Mouse (Mus musculus) kidney, postnatal 0 days (tissue): ENCODE data around the gene Cyp1a1. TPM values are rescaled to one million over a fixed set of nuclear protein-coding genes. Genes with fewer than 3 reads are reported as not detected.

Experiments
- ATAC-seq: fragments of 200-750 bp; cut with Nextera tagmentation; replicated peaks from 2 replicates; pipeline ENCODE4 v1.8.0; 2017; ENCODE audit warnings: low read depth, moderate number of reproducible peaks, moderate TSS enrichment, moderate library complexity; ENCODE audit not compliant: low FRiP score
- DNase-seq: peaks from one replicate; pipeline ENCODE4 v3.0.0-alpha.2; 2016; ENCODE audit warnings: low spot score
- H3K27ac ChIP-seq: fragments of 300-500 bp; sonication (generic); 2 replicates; pipeline ENCODE4 v1.5.1; 2014; ENCODE audit warnings: mild to moderate bottlenecking
- H3K27me3 ChIP-seq: fragments of 300-500 bp; sonication (generic); 2 replicates; pipeline ENCODE4 v1.6.1; 2014; ENCODE audit warnings: low read length, mixed read lengths; ENCODE audit not compliant: insufficient read depth
- H3K36me3 ChIP-seq: fragments of 300-500 bp; sonication (generic); 2 replicates; pipeline ENCODE4 v1.6.1; 2014; ENCODE audit warnings: low read length, mixed read lengths; ENCODE audit not compliant: insufficient read depth
- H3K4me1 ChIP-seq: fragments of 300-500 bp; sonication (generic); replicated peaks from 2 replicates; pipeline ENCODE4 v1.6.1; 2014; ENCODE audit warnings: antibody characterized with exemption, low read length, mixed read lengths; ENCODE audit not compliant: insufficient read depth
- H3K4me2 ChIP-seq: fragments of 300-500 bp; sonication (generic); 2 replicates; pipeline ENCODE4 v1.6.1; 2014; ENCODE audit warnings: mild to moderate bottlenecking, low read length, moderate library complexity, mixed read lengths
- H3K4me3 ChIP-seq: fragments of 300-500 bp; sonication (generic); replicated peaks from 2 replicates; pipeline ENCODE4 v1.5.1; 2014; ENCODE audit warnings: low read depth, low read length
- H3K9ac ChIP-seq: fragments of 300-500 bp; sonication (generic); 2 replicates; pipeline ENCODE4 v1.6.1; 2014; ENCODE audit warnings: low read depth, low read length
- H3K9me3 ChIP-seq: fragments of 300-500 bp; sonication (generic); replicated peaks from 2 replicates; pipeline ENCODE4 v1.6.1; 2016; ENCODE audit warnings: low read length, inconsistent platforms, mixed read lengths
- CTCF ChIP-seq: IDR thresholded peaks from 2 replicates; pipeline ENCODE4 v1.5.1; 2016; ENCODE audit warnings: antibody characterized with exemption, low read depth, mild to moderate bottlenecking, moderate library complexity
- WGBS: fragments of 180-500 bp; shearing (Covaris S2); extraction: QIAGEN DNeasy Blood & Tissue Kit; methylation state at CpG from one replicate; pipeline ENCODE4 v1.1.7; 2014; 5-methylcytosine and 5-hydroxymethylcytosine counted together
- polyA plus RNA-seq: library from polyadenylated mRNA; unstranded; fragments of >200 nt; fragmentation: Nextera tagmentation; extraction: Ambion mirVana; gene quantifications from 2 replicates; pipeline ENCODE4 v1.2.1, GENCODE M21; 2015

Gene Cyp1a1
- polyA plus RNA-seq, 1 experiment from 2014 or later: 0.34 TPM

- 66% methylated on average over 3 of the region's 3 CpGs for WGBS
- H3K27ac ChIP-seq: no peak overlapping the region
- no peaks in the 10 kb centered on the region for H3K9me3 ChIP-seq
- TF ChIP-seq CTCF: no peak
- ATAC-seq: peak; percentile 80
- no peak for DNase-seq
- H3K4me2 ChIP-seq: no peak overlapping the region
- H3K4me3 ChIP-seq: no peak overlapping the region
- no peaks in the 10 kb centered on the region for H3K36me3 ChIP-seq
- no peaks in the 10 kb centered on the region for H3K27me3 ChIP-seq
- H3K4me1 ChIP-seq: 0 out of 2 replicates have a peak, but pooled peaks cover 5% of the 10 kb centered on the region
- no peak overlapping the region for H3K9ac ChIP-seq
These were observed 18.2 kb upstream of the Cyp1a1 start for GRCm38 (mm10) chr9:57669566-57669965.

DNA sequence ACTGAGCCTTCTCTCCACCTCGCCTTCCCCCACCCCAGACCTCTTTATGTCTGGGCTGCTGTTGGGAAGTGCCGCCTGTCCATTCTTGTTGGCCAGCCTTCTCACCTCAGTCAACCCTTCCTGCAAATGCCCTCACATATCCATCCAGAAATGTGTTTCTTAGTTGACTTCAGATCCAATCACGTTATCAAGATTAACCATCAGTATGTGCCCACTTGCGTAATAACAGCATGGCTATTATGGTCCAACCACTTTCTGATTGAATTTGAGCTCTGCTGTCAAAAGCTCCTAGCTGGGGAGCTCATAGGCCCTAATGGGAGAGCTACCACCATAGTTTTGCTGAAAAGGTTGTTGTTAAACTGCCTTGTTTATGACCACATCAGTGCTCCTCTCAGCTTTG is 16.7 kb upstream of the Cyp1a1 start:
- H3K27ac ChIP-seq: no peak overlapping the region
- TF ChIP-seq CTCF: no peak
- no peaks in the 10 kb centered on the region for H3K27me3 ChIP-seq
- no peaks in the 10 kb centered on the region for H3K36me3 ChIP-seq
- no peak overlapping the region for H3K9ac ChIP-seq
- H3K9me3 ChIP-seq: no peaks in the 10 kb centered on the region
- DNase-seq: no peak
- H3K4me1 ChIP-seq: 0 out of 2 replicates have a peak, but pooled peaks cover 5% of the 10 kb centered on the region
- WGBS: 90% methylated on average over 4 of the region's 4 CpGs
- H3K4me2 ChIP-seq: no peak overlapping the region
- ATAC-seq: no peak
- H3K4me3 ChIP-seq: no peak overlapping the region

GRCm38 (mm10) chr9:57671500-57671899 is 16.2 kb upstream of the Cyp1a1 start:
- 86% methylated on average over 5 of the region's 5 CpGs for WGBS
- Histone ChIP-seq H3K27me3 (no peaks in the 10 kb centered on the region), H3K4me1 (0 out of 2 replicates have a peak, but pooled peaks cover 5% of the 10 kb centered on the region), H3K36me3 (no peaks in the 10 kb centered on the region), H3K4me2 (no peak overlapping the region), H3K9ac (no peak overlapping the region), H3K9me3 (no peaks in the 10 kb centered on the region), H3K27ac (no peak overlapping the region), H3K4me3 (no peak overlapping the region)
- DNase-seq (no peak), ATAC-seq (no peak)
- no peak for TF ChIP-seq CTCF

DNA sequence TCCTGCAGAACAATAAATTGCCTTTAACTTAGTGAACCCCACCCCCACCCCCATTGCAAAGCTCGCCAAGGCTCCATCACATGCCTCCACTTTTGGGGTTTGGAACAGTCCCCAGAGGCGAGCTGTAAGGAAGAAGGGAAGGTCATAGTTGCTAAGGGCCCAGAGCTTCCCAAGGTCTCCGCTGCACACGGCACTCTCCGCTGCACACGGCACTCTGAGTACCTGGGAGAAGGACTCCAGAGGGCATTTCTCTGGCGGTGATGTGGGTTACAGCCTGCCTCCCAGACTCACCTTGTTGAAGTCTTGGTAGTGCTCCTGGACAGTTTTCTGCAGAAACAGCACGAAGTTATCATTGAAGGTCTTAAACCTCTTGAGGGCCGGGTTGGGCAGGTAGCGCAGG is 6.3 kb upstream of the Cyp1a1 start:
- no peak for TF ChIP-seq CTCF
- H3K9me3 ChIP-seq: no peaks in the 10 kb centered on the region
- no peaks in the 10 kb centered on the region for H3K27me3 ChIP-seq
- H3K4me3 ChIP-seq: no peak overlapping the region
- ATAC-seq (no peak), DNase-seq (no peak)
- H3K4me1 ChIP-seq: no peaks in the 10 kb centered on the region
- no peak overlapping the region for H3K4me2 ChIP-seq
- no peak overlapping the region for H3K9ac ChIP-seq
- WGBS: 75% methylated on average over 10 of the region's 10 CpGs
- H3K36me3 ChIP-seq: no peaks in the 10 kb centered on the region
- no peak overlapping the region for H3K27ac ChIP-seq

- WGBS: 69% methylated on average over 5 of the region's 5 CpGs
- H3K4me3 ChIP-seq: no peak within 1 kb of the TSS
- no peaks in the 10 kb centered on the region for H3K27me3 ChIP-seq
- H3K9ac ChIP-seq: no peak within 1 kb of the TSS
- no peaks in the 10 kb centered on the region for H3K36me3 ChIP-seq
- H3K9me3 ChIP-seq: no peaks in the 10 kb centered on the region
- DNase-seq (no peak), ATAC-seq (no peak)
- H3K4me1 ChIP-seq: no peaks in the 10 kb centered on the region
- TF ChIP-seq CTCF: no peak
- H3K4me2 ChIP-seq: no peak within 1 kb of the TSS
- no peak within 1 kb of the TSS for H3K27ac ChIP-seq
These were observed 4.2 kb upstream of the Cyp1a1 start, which contains the start of gene Cyp1a2 for GRCm38 (mm10) chr9:57683520-57683919. Gene Cyp1a2, minus strand, starts transcription at chr9:57683703.

DNA sequence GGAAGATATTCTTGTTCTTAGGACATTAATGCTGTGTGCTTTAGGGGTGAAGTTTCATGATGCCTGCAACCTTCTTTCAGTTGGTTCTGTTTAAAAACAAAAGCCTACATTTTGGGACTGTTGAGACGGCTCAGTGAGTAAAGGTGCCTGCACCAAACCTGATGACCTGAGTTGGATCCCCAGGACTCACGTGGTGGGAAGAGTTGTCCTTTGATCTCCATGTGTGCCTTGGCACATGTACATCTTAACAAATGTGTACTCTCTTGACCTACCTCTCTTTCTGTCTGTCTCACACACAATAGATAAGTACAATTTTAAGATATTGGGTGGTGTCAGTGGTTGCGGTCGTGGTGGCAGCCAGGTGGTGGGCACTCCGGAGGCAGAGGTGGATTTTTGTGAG is 1.7 kb upstream of the Cyp1a1 start:
- Histone ChIP-seq H3K4me3 (no peak overlapping the region), H3K4me1 (no peaks in the 10 kb centered on the region), H3K4me2 (no peak overlapping the region), H3K36me3 (no peaks in the 10 kb centered on the region), H3K9me3 (no peaks in the 10 kb centered on the region), H3K9ac (no peak overlapping the region), H3K27me3 (no peaks in the 10 kb centered on the region), H3K27ac (no peak overlapping the region)
- no peak for ATAC-seq
- WGBS: 85% methylated on average over 5 of the region's 5 CpGs
- TF ChIP-seq CTCF: no peak
- DNase-seq: no peak

DNA sequence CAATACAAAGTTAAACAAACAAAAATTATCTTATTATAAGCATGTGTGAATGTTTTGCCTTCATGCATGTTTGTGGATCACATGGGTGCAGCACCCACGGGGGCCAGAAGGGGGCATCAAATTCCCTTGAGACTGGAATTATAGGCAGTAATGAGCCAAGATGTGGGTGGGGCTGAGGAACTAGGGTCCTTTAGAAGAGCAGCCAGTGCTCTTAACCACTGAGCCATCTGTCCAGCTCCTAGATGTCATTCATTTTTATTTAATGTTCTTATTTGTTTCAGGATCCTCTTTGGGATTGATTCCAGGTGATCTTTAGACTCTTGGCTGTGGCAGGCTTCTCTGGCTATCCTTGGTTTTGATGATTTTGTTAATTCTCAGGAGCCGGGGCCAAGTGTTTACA is 430 bp downstream of the Cyp1a1 start:
- no peak overlapping the region for H3K4me3 ChIP-seq
- no peak overlapping the region for H3K27ac ChIP-seq
- no peaks in the 10 kb centered on the region for H3K27me3 ChIP-seq
- no peaks in the 10 kb centered on the region for H3K36me3 ChIP-seq
- DNase-seq: no peak
- no peak overlapping the region for H3K4me2 ChIP-seq
- peak; percentile 46; the same call in 1 of the 2 replicates for TF ChIP-seq CTCF
- no peak overlapping the region for H3K9ac ChIP-seq
- 42% methylated on average over 2 of the region's 2 CpGs for WGBS
- H3K4me1 ChIP-seq: no peaks in the 10 kb centered on the region
- H3K9me3 ChIP-seq: no peaks in the 10 kb centered on the region
- ATAC-seq: no peak
